Mouse (Mus musculus) bone marrow macrophage, adult 2 months (primary cell): Measurements from ENCODE around the gene Tbx2.

Experiments used
- CTCF ChIP-seq: IDR thresholded peaks from 2 replicates; pipeline ENCODE4 v1.5.1; 2012; ENCODE audit warnings: low read depth, mild to moderate bottlenecking, low read length, moderate library complexity
- POLR2A ChIP-seq: IDR thresholded peaks from 2 replicates; pipeline ENCODE4 v1.6.1; 2012; ENCODE audit warnings: mild to moderate bottlenecking, low read depth, low read length, borderline replicate concordance

GRCm38 (mm10) chr11:85834386-85834931 is 2.1 kb downstream of the Tbx2 start:
- TF ChIP-seq CTCF (no peak), POLR2A (no peak)
